Mouse (Mus musculus): Measurements from ENCODE around the gene Camk2d.

Gene Camk2d

GRCm38 (mm10) chr3:126822374-126822773 is 226.3 kb downstream of the Camk2d start:
- DNase-seq (ENCODE audit: low read depth), result no peak

GRCm38 (mm10) chr3:126824930-126825329 is 228.8 kb downstream of the Camk2d start:
- DNase-seq (ENCODE audit: low read depth), result no peak

GRCm38 (mm10) chr3:126826172-126826571 is 230.1 kb downstream of the Camk2d start:
- DNase-seq (ENCODE audit: low read depth), result no peak

- no peak for DNase-seq (ENCODE audit: low read depth)
Measured at GRCm38 (mm10) chr3:126827900-126828299, 231.8 kb downstream of the Camk2d start.

- no peak for DNase-seq (ENCODE audit: low read depth)
Measured at GRCm38 (mm10) chr3:126829817-126830216, 233.7 kb downstream of the Camk2d start.

GRCm38 (mm10) chr3:126831418-126832138 is 235.5 kb downstream of the Camk2d start:
- DNase-seq (ENCODE audit: low read depth), result no peak

GRCm38 (mm10) chr3:126834641-126835167 is 238.6 kb downstream of the Camk2d start:
- DNase-seq (ENCODE audit: low read depth), result no peak

- no peak for DNase-seq (ENCODE audit: low read depth)
Measured at GRCm38 (mm10) chr3:126842780-126843179, 246.7 kb downstream of the Camk2d start.

- DNase-seq (ENCODE audit: low read depth), result no peak
Measured at GRCm38 (mm10) chr3:126844809-126845208, 248.7 kb downstream of the Camk2d start.

GRCm38 (mm10) chr3:126848081-126848480 is 252.0 kb downstream of the Camk2d start:
- no peak for DNase-seq (ENCODE audit: low read depth)

- DNase-seq (ENCODE audit: low read depth), result no peak
Measured at GRCm38 (mm10) chr3:126860442-126860841, 264.3 kb downstream of the Camk2d start.

GRCm38 (mm10) chr3:126869561-126869960 is 273.5 kb downstream of the Camk2d start:
- DNase-seq (ENCODE audit: low read depth), result no peak

- no peak for DNase-seq (ENCODE audit: low read depth)
Measured at GRCm38 (mm10) chr3:126870688-126871087, 274.6 kb downstream of the Camk2d start.

- no peak for DNase-seq (ENCODE audit: low read depth)
Measured at GRCm38 (mm10) chr3:126878233-126878632, 282.1 kb downstream of the Camk2d start.

- DNase-seq (ENCODE audit: low read depth), result no peak
Measured at GRCm38 (mm10) chr3:126886090-126886489, 290.0 kb downstream of the Camk2d start.

- no peak for DNase-seq (ENCODE audit: low read depth)
Measured at GRCm38 (mm10) chr3:126886644-126887043, 290.5 kb downstream of the Camk2d start.

Data from c-Kit-positive CD71-negative TER-119-negative erythroid progenitor cells, embryonic 14.5 days (primary cell).